Mouse (Mus musculus): ENCODE data around the gene Dynlt3.
"Not testable (repeated sequence)": the region's sequence is repeated elsewhere in the genome, so short reads cannot be mapped to it uniquely, and the experiment has no call there.

Gene Dynlt3

DNA sequence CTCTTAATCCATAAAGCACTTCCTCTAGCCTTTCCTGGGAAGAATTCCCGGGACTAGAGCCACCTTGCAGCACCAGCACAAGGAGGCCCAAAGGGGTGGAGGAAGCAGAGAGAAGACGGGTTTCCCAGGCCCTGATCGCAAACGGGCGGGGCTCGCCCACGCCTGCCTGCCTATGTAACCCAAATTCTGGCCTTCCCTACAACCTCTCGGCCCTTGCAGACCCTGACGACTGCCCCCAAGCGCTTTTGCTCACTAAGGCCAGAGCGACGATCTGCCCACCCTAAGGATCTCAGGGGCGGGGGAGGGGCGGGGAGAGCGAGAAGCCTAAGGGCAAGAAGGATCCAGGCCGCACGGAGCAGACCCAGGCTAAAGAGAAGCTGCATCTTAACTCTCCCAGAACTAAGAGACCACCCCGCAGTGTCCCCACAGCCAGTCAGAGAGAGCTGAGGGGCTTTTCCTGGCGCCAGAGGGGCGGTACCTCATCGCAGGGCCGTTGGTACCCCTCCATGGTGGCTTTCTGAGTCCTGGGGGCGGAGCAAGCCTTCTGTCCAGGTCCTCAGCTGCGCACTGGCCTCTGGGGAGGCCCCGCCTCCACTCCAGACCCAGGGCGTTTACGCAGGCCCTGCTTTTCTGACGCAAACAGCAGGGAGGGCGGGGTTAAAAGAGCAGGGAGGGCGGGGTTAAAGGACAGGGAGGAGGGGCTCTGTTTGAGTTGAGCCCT is at the start of gene Dynlt3:
Dynlt3 (minus strand) TSS at position 613 of the 721 bp plus-strand sequence.
- no peak for DNase-seq (ENCODE audit: extremely low read depth, low read depth, low spot score)

DNA sequence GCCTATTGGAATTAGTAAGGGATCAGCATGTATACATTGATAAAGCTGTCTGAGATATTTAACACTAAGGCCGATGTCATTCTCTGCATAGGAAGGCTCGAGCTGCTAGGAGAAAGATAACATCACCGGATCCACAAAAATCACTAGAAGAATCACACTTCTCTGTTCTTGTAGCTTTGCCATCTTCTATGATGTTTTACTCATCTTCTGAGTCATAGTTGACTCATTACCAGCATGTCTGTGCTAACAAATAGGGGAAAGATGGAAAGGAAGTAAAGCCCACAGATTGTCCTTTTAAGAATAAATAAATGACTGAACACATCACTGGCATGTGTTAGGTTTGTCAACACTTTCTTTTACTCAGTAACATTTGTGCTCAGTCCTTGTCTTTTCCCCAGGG is 37.0 kb upstream of the Dynlt3 start:
- no peak for DNase-seq (ENCODE audit: extremely low read depth, low read depth, low spot score)

DNA sequence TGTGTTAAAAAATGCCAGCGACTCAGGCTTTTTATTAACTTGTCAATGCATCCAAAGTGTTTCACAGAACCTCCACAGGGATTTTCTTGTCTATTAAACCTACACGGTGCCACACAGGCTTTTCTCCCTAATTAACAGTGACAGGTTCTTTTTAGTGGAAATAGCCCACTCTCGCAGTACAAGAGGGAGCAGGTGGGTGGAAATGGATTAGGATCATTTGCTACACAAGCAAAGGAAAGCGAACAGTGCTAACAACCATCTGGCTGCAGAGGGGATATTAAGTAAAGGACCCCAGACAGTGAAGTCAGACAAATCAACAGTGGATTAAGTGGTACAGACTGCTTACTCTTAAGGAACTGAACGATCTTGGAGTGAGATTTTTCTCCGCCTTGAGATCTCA is 33.2 kb upstream of the Dynlt3 start:
- DNase-seq (ENCODE audit: extremely low read depth, low read depth, low spot score): no peak

DNA sequence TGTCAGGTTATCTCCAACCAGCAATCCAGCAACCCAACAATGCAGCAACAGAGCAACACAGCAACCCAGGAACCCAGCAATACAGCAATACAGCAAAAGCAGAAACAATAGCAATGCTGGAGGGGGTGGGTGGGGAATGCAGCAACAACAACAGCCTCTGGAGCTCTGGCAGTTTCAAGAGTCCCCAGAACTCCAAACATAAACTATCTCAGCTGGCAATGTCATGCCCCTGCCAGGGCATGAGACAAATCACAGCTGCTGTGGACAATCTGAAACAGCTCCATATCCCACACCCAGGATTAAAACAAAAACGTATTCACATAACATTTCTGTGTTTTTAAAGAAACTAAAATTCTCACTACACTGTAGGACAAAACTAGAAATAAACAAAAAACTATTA is 9.2 kb upstream of the Dynlt3 start:
- no peak for DNase-seq (ENCODE audit: extremely low read depth, low read depth, low spot score)

DNA sequence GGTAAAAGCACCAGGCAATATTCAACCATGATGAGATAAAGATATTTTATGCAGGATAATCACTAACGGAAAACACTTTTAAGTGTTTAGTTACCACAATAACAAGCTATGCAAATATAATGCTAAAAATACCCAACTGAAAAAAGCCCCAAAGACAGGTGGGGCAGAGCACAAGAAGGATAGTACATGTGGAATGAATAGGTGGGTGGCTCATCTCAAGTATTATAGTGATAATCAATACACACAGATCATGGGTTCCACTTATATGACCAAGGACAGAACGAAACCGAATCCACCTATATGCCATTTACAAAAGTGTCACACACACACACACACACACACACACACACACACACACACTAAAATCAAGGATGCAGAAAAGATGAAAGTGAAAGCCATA is 8.6 kb upstream of the Dynlt3 start:
- DNase-seq (ENCODE audit: extremely low read depth, low read depth, low spot score): no peak

DNA sequence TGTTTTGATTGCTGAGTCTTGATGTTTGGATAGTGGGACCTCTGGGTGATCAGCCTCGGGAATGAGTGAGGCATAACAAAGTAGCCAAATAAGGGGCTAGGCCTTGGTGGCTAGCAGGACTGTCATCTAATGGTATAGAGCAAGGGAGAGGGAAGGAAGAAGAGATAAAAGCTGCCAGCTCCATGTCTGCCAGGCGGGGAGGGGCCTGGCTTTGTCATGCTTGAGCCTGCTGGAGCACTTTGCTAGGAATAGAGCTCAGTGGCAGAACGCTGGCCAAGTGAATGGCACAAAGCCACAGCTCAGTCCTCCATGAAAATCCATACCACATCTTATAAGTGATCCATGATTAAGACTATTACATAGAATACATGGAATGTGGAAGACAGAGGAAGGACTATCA is 10.0 kb downstream of the Dynlt3 start:
- no peak for DNase-seq (ENCODE audit: extremely low read depth, low read depth, low spot score)

DNA sequence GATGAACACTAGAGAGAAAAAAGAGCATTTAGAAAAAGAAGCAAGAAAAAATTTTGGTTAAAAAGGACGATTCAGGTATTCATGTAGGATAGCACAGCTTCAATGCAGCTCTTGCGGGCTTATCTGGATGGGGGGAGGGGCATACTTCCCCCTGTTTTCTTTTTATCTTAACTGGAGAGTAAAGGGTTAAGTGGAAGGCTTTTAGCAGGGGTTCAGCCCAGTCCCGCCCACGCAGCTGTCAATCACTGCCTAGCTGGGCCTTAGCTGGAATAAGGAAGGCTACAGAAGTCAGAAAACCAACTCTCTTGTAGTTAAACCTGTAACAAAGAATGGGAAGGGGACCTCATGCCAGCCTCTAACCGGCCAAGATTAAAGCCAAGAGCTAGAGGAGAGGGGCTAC is 22.2 kb downstream of the Dynlt3 start:
- DNase-seq (ENCODE audit: extremely low read depth, low read depth, low spot score): not testable (repeated sequence)

DNA sequence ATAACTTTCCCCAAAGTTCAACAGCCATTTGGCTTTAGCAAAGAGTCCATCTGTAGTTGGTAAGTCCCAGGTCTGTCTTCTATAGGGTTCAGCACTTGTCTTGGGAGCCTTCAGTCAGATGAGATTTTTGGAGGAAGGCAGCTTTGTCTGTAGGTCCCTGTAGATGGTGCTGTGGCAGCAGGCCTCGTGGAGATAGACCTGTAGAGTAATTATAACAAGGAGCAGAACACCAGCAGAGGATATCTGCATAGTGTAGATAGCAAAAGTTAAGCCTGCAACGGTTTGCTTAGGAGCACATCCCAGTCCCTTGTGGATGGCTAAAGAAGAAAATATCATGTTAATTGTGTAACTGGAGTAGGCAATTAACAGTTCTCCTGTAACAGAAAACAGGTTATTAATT is 22.7 kb downstream of the Dynlt3 start:
- not testable (repeated sequence) for DNase-seq (ENCODE audit: extremely low read depth, low read depth, low spot score)
